Mouse (Mus musculus) spleen, adult 2 months (tissue): Measurements from ENCODE around the gene Notch2.

Experiments
- CTCF ChIP-seq: fragments of 200-500 bp; IDR thresholded peaks from 2 replicates; pipeline ENCODE4 v1.5.1; 2011; ENCODE audit warnings: mild to moderate bottlenecking, inconsistent platforms; ENCODE audit not compliant: insufficient read depth, insufficient read length, insufficient replicate concordance; ENCODE audit errors: extremely low read depth
- POLR2A ChIP-seq: fragments of 200-500 bp; IDR thresholded peaks from 2 replicates; pipeline ENCODE4 v1.6.1; 2011; ENCODE audit warnings: low read depth, low read length, inconsistent platforms

DNA sequence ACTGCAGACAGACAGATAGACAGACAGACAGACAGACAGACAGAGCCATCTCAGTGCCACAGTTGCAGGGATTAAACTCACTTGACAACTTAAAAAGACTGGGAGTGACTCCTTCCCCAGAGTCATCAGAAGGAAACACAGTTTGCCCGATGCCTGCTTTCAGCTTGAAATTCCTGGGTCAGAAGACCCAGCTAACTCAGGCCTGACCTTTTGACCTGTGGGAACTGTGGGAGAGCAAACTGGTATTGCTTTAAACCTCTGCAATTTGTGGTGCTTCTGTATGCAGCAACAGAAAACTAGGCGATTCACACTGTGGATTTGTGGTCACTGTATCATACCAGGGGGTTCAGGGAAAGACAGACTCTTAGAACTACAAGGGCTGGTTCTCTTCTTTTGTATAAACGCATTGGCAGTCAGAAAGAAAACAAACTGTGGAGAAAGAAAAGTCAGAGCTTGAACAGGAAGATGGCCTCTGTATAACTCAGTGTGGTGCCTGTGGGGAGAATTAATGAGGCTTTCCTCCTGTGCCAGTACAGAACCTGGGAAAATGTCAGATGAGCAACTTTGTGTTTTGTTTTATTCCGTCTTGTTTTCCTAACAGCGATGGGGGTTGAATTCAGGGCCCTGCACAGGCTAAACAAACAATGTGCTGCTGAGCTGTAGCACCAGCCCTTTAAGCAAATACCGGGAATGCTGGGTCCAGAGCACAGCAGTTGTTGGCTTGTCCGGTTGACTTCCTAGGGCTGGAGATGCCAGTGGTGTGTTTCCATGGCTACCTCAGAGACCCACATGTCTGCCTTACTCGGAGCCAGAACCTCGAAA is 184.6 kb downstream of the Notch2 start:
- no peak for TF ChIP-seq CTCF
- no peak for TF ChIP-seq POLR2A
